Mouse (Mus musculus): ENCODE results near the gene Rab3gap1.

DNA sequence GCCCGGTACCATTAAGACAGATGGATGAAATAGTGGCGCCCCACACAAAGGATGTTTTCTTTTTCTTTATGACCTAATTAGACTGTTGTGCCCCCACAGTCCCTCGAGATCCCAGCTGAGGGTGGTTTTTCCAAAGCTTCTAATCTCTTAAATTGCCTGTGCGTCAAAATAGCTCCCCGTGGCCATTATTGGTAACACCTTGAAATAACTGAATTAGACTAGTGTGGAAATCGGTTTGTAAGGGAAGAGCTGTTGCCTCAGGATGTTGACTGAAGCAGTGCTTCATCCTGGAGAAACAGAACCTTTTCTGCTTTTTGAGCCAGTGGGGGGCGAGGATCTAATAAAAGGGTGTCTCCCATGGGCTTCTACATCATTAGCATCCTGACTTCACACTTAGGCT is 4.8 kb upstream of the Rab3gap1 start:
- no peak for TF ChIP-seq POLR2A (IDR thresholded peaks at IDR 0.05; ENCODE audit: control insufficient read depth in 1 of 2, insufficient read depth in 1 of 2, low read depth in 1 of 2, low read length in 2 of 2, poor library complexity in 1 of 2)
- no peak for TF ChIP-seq HCFC1 (IDR thresholded peaks at IDR 0.05; ENCODE audit: low read depth, low read length)
- TF ChIP-seq USF1 (IDR thresholded peaks at IDR 0.05; ENCODE audit: low read depth, low read length): no peak
- no peak for TF ChIP-seq CTCF (IDR thresholded peaks at IDR 0.05 in 2 of 3, conservative IDR thresholded peaks at IDR 0.05 in 1 of 3; ENCODE audit: control insufficient read depth in 1 of 3, insufficient read depth in 1 of 3, low read depth in 2 of 3, low read length in 3 of 3, poor library complexity in 1 of 3, severe bottlenecking in 1 of 3)
- no peak for TF ChIP-seq TBP (IDR thresholded peaks at IDR 0.05; ENCODE audit: low read depth, low read length)
- no peak for TF ChIP-seq GATA1 (IDR thresholded peaks at IDR 0.05; ENCODE audit: low read depth, low read length)
- no peak for TF ChIP-seq TAL1 (IDR thresholded peaks at IDR 0.05; ENCODE audit: low read length)
- no peak for TF ChIP-seq MEF2A (IDR thresholded peaks at IDR 0.05; ENCODE audit: extremely low read depth, insufficient replicate concordance, low read depth, low read length, poor library complexity, severe bottlenecking)
- TF ChIP-seq CHD2 (IDR thresholded peaks at IDR 0.05; ENCODE audit: low read length): no peak
- TF ChIP-seq MAZ (IDR thresholded peaks at IDR 0.05; ENCODE audit: low read depth, low read length): no peak
- TF ChIP-seq GABPA (IDR thresholded peaks at IDR 0.05; ENCODE audit: low read depth, low read length): no peak
- no peak for TF ChIP-seq MAFK (IDR thresholded peaks at IDR 0.05; ENCODE audit: borderline replicate concordance, low read depth, low read length)
- TF ChIP-seq POLR2AphosphoS2 (IDR thresholded peaks at IDR 0.05; ENCODE audit: low read length): no peak
- TF ChIP-seq EP300 (IDR thresholded peaks at IDR 0.05; ENCODE audit: low read depth in 1 of 2, low read length in 2 of 2): no peak
